Mouse (Mus musculus) testis, adult 2 months (tissue): ENCODE results near the gene Myo1d. TPM values are rescaled to one million over a fixed set of nuclear protein-coding genes. Genes with fewer than 3 reads are reported as not detected.
A peak's percentile ranks its signal among the peaks of the same experiment; 100 is the strongest.

Source experiments
- H3K27ac ChIP-seq: fragments of 200-500 bp; 2 replicates; pipeline ENCODE4 v1.5.1; 2012; ENCODE audit warnings: low read depth, low read length; ENCODE audit not compliant: control insufficient read depth, insufficient read depth
- H3K27me3 ChIP-seq: fragments of 200-500 bp; 2 replicates; pipeline ENCODE4 v1.6.1; 2012; ENCODE audit warnings: mild to moderate bottlenecking, low read length, moderate library complexity; ENCODE audit not compliant: control insufficient read depth, insufficient read depth
- H3K36me3 ChIP-seq: fragments of 200-500 bp; 2 replicates; pipeline ENCODE4 v1.6.1; 2012; ENCODE audit warnings: mild to moderate bottlenecking, low read length; ENCODE audit not compliant: control insufficient read depth, insufficient read depth
- H3K4me1 ChIP-seq: fragments of 200-500 bp; 2 replicates; pipeline ENCODE4 v1.6.1; 2012; ENCODE audit warnings: low read length; ENCODE audit not compliant: control insufficient read depth, insufficient read depth
- H3K4me3 ChIP-seq: fragments of 200-500 bp; 2 replicates; pipeline ENCODE4 v1.5.1; 2012; ENCODE audit warnings: low read depth, mild to moderate bottlenecking, low read length, moderate library complexity, mixed read lengths; ENCODE audit not compliant: control insufficient read depth
- CTCF ChIP-seq: fragments of 200-500 bp; IDR thresholded peaks from 2 replicates; pipeline ENCODE4 v1.5.1; 2012; ENCODE audit warnings: low read depth, mild to moderate bottlenecking, inconsistent platforms, low read length, moderate library complexity; ENCODE audit not compliant: control insufficient read depth, insufficient read depth, insufficient replicate concordance
- POLR2A ChIP-seq: fragments of 200-500 bp; IDR thresholded peaks from 2 replicates; pipeline ENCODE4 v1.6.1; 2012; ENCODE audit warnings: low read depth, mild to moderate bottlenecking, inconsistent platforms, low read length, moderate library complexity; ENCODE audit not compliant: control insufficient read depth
- polyA plus RNA-seq: library from polyadenylated mRNA; depleted of rRNA; stranded (reverse); fragments of >200 nt; gene quantifications from 2 replicates; pipeline ENCODE4 v1.2.3, GENCODE M21; 2012

The Myo1d gene
- polyA plus RNA-seq, 1 experiment = 4.6 TPM

DNA sequence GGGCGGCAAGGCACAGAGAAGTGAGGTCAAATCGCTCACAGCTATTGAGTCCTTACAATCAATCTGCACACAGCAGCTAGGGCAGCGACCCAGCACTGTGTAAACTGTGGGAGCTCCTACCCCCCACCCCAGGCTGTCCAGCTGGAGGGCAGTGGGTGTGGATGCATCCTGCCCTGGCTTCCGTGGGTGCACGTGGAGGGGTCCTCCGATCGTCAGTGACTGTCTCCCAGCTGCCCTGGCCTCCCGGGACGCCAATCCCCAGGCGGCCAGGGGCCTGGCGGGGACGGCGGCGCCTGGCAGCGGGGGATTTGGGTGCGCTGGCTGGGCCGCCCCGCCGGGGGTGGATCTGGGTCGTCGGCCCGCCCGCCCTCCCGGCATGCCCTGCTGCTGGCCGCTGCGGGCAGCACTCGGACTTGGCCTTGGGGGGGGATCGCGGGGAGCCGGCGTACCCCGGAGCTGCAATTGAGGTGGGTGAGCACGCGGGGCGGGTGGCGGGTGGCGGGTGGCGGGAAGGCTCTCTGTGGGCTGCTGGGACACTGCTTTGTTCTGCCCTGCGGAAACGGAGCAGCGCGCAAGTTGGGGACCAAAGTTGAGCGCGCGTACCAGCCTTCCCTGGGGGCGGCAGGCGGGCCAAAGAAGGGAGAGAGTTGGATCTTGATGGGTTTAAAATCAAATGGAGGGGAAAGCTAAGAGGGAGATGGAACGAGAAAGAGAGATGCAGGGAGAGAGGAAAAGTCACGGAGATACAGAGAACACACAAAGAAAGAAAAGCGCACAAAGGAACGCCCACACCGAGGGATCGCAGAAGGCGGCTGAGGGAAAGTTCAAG, 30.4 kb upstream of the Myo1d start, which contains the start of gene Tmem98:
TSS of gene Tmem98 (plus strand) at position 183 of the 829 bp plus-strand sequence.
- no peak for TF ChIP-seq POLR2A
- TF ChIP-seq CTCF = no peak
- no peak within 1 kb of the TSS for H3K27ac ChIP-seq

DNA sequence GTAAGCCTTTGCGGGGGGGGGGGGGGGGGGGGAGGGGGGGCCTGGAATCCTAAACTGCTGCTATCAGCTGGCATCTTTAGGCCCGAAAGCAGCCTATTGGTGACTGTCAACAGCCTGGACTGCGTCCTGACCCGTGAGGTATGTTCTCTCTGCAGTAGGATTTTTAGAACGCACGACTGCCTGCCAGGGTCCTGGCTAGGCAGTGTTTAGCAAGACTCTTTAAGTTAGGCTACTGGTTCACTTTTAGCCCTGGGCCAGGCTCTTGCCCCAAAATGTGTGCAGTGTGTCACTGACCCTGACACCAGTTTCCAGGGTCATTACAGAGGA, 29.8 kb upstream of the Myo1d start:
- peaks cover 9% of the 10 kb centered on the region for H3K4me1 ChIP-seq
- H3K36me3 ChIP-seq = no peaks in the 10 kb centered on the region
- no peak overlapping the region for H3K27ac ChIP-seq
- TF ChIP-seq POLR2A (no peak), CTCF (no peak)
- H3K27me3 ChIP-seq = no peaks in the 10 kb centered on the region
- no peak overlapping the region for H3K4me3 ChIP-seq

More for the DNA sequence above, 30.4 kb upstream of the Myo1d start, which contains the start of gene Tmem98:
- Histone ChIP-seq H3K4me3 (peak within 1 kb of the TSS; percentile 60), H3K27me3 (no peaks in the 10 kb centered on the region), H3K36me3 (no peaks in the 10 kb centered on the region), H3K4me1 (peaks cover 9% of the 10 kb centered on the region)

DNA sequence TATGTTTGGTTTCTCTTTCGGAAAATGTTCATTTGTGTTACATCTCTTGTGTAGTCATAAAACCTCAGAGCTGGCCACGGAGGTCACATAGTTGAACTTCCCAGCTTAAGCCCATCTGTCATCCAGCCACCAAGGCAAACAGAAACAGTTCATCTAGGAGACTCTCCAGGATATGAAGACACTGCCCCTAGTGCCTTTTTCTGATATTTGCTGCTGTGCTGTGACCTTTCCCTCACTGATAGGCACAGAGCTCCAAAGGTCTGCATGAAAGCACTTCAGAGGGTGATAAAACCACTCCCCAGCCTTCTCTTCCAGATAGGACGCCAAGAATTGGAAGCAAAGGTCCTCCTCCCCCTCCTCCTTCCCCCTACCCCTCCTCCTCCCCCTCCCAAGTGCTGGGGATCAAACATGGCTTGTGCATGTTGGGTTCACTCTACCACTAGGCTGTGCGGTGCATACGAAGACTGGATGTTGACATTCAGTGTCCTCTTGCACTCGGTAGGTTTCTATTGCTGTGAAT, 28.8 kb upstream of the Myo1d start:
- Histone ChIP-seq H3K4me1 (peaks cover 9% of the 10 kb centered on the region), H3K4me3 (no peak overlapping the region), H3K27me3 (no peaks in the 10 kb centered on the region), H3K36me3 (no peaks in the 10 kb centered on the region), H3K27ac (no peak overlapping the region)
- TF ChIP-seq POLR2A = no peak
- no peak for TF ChIP-seq CTCF

DNA sequence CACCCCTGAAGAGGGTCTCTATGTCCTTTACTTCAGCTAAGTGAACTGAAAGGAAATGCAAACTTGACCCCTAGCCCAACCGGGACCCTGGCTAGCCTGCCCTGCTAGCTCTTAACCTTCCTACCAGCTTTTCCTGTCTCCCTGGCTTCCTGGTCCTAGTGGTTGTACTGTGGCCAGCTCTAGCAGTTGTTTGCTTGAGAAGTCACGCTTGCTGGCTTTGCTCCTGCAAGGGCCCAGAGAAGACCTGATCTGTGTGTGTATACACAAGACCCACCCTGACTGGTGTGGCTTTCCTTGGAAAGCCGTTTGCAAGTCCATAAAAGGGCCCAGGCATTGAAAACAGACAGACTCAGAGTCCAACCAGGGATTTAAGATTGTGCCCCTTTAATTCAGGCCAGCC, 22.9 kb upstream of the Myo1d start:
- no peaks in the 10 kb centered on the region for H3K36me3 ChIP-seq
- H3K27ac ChIP-seq = no peak overlapping the region
- no peaks in the 10 kb centered on the region for H3K4me1 ChIP-seq
- no peak for TF ChIP-seq POLR2A
- TF ChIP-seq CTCF = no peak
- no peaks in the 10 kb centered on the region for H3K27me3 ChIP-seq
- no peak overlapping the region for H3K4me3 ChIP-seq

DNA sequence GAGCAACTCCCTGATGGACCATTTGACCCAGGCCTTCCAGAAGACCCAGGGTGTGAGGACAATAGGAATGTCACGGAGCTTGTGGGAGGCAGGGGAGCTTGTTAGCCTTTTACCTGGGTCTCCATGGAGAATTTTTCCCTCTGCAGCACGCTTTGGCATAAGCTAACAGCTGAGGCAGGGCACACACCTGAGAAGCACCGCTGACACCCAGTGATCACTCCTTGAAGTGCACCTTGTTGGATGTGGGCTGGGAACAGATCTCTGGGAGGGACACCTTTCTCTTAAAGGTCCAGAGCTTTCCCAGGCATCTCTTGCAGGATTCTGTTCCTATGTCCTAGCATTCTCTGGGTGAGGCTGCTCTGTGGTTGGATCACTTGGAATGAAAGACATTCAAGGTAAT, 20.2 kb upstream of the Myo1d start:
- Histone ChIP-seq H3K36me3 (no peaks in the 10 kb centered on the region), H3K27me3 (no peaks in the 10 kb centered on the region), H3K4me3 (no peak overlapping the region), H3K4me1 (no peaks in the 10 kb centered on the region), H3K27ac (no peak overlapping the region)
- TF ChIP-seq CTCF = peak; percentile 21; the same call in 1 of the 2 replicates
- no peak for TF ChIP-seq POLR2A

DNA sequence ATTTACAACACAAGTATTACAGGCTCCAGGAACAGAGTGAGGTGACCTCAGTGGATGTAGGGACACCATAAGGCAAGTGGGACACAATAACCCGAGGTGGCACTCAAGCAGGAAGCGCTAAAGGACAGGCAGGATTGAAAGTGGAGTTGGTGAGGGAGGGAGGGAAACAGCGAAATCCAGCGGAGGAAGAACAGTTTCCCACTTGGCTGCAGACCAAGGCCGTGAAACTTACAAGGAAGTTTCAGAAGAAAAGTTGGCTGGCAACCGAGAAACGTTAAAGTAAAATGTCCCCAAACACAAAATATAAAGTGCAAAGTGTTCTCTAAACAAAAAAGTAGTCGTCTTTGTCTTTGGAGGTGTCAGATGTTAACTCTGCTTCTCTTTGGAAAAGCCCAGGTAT, 15.6 kb upstream of the Myo1d start:
- Histone ChIP-seq H3K27ac (no peak overlapping the region), H3K27me3 (no peaks in the 10 kb centered on the region), H3K4me3 (no peak overlapping the region), H3K4me1 (no peaks in the 10 kb centered on the region), H3K36me3 (no peaks in the 10 kb centered on the region)
- TF ChIP-seq CTCF (no peak), POLR2A (no peak)

DNA sequence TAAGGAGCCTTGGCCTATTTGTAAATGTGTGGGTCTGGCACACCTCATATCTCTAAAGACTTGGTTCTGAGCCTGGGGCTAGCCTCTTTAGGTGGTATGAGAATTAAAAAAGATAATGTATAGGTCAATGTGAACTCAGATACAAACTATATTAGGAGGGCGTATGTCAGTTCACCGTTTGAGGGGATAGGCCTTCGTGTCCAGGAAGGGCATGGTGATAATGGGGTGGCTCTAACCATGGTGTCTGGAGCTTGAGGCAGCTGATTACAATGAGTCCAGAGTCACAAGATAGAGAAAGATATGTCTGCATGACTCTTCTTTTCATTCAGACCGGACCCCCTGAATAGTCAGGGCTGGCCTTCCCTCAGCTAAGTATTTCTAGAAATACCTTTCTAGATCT, 14.5 kb upstream of the Myo1d start:
- no peaks in the 10 kb centered on the region for H3K4me1 ChIP-seq
- no peaks in the 10 kb centered on the region for H3K27me3 ChIP-seq
- H3K36me3 ChIP-seq = no peaks in the 10 kb centered on the region
- H3K4me3 ChIP-seq = no peak overlapping the region
- no peak overlapping the region for H3K27ac ChIP-seq
- no peak for TF ChIP-seq POLR2A
- no peak for TF ChIP-seq CTCF
